Mouse (Mus musculus) megakaryocyte-erythroid progenitor cell, adult 5-6 weeks (primary cell): ENCODE measurements at regions not wholly inside any gene's neighbourhood (a gene's known extent, or its start where the extent isn't known, plus 50 kb on each side); places are given as distances from the start of the nearest gene placed in this dataset.

ENCODE experiments used
- ATAC-seq: replicated peaks from 2 replicates; pipeline ENCODE4 v1.8.0; 2016; ENCODE audit warnings: mild to moderate bottlenecking, inconsistent platforms; ENCODE audit not compliant: severe bottlenecking, poor library complexity, low FRiP score, low TSS enrichment

DNA sequence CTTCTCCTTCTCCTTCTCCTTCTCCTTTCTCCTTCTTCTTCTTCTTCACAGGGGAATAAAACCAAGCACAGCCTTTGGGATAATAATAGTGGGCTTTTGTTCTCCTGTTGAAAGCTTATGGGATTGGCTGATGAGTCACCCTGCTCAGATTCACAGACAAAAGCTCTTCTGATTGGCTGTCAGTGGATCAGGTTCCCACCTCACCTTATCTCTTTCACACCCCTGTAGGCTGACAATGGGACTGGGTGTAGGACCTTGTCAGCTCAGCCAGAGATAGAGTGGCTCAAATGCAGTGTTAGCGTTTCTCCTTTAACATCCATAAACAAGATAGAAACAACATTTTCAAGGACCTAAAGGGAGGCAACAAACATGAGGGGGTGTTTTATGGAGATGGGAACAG, 263.9 kb downstream of the Ndfip2 start:
- no peak for ATAC-seq

DNA sequence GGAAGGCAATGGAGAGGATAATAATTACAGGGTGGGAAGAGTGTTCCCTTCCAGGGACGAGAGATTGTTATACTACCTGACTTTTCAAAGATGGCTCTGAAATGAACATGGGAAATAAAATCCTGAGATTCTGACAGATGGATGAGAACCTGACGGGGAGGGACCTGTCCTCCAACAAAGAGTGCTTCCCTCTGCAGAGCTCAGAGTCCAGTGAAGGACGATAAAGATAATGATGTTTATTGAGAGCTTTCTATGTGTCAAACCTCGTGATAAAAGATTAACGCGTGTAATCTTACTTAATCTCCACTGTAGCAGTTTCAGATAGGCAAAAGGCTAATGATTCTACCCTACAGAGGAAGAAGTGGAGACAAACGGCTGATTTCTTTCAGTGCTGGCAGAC, 260.3 kb downstream of the Ndfip2 start:
- ATAC-seq: no peak

DNA sequence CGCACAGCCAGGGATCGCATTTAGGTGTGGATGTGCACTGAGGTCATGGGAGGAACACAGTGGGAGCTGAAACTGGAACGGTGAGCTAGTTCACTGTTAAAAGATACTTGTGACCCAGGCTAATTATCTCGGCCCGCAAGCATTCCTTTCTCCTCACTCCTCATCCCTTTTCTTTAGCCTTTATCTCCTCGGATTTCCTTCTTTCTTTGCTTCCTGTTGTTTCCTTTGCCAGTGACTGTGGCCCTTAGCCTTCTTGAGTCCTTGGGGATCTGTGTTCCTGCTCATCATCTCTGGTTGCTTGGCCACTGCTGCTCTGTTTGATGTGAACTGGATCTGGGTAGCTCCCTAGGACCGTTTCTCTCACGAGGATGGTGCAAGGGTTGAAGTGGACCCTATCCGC, 256.0 kb downstream of the Ndfip2 start:
- no peak for ATAC-seq

DNA sequence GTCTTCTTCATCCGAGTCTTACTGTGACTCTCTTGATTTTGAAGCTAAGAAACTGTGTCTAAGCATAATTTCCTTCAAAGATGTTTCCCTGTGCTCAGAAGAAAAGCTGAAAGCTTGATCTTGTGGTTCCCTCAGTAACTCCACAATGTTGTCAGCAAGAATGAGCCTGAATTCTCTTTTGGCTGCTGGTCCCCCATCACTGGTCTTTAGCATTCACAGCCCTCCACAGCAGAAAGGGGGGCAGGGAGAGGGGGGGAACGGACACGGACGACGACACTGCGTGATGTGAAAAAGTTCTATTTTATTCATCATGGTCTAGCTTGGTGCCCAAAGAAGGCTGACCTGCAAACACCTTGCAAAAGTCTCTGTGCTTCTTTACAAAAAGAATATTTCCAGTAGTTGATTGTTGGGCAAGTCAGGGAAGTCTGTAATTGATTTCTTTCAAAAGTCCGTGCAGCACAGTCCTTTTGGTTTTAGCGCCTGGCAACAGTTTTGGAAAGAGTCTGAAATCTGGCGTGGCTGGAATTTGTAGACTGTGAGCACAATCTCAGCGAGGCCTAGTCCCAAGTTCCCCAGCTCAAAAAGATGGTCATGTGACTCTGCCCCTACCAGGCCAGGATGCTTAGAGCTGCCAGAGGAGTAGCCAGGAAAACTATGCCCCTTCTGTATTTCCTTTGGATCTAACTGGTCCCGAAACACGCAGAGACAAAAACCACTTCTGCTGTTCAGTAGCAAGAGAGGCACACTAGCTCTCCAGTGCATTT, 254.7 kb downstream of the Ndfip2 start:
- ATAC-seq: no peak

DNA sequence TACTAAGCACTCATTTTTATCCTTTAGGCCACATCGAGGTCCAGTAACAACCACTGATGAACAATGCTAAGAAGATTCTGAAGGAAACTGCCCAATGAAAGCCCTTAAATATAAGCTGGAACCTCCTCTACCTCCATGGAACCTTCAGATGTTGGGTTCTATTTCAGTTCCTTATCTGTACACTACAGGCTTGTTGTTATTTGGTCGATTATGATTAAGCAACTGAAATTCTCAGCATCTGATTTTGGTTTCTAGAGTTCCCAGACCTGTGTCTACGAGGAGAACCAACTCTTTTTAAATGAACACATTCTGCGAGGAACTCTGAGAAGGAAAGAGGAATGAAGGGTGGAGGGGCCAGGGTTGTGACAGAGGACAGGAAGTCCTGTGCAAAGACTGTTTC, 253.5 kb downstream of the Ndfip2 start:
- no peak for ATAC-seq

DNA sequence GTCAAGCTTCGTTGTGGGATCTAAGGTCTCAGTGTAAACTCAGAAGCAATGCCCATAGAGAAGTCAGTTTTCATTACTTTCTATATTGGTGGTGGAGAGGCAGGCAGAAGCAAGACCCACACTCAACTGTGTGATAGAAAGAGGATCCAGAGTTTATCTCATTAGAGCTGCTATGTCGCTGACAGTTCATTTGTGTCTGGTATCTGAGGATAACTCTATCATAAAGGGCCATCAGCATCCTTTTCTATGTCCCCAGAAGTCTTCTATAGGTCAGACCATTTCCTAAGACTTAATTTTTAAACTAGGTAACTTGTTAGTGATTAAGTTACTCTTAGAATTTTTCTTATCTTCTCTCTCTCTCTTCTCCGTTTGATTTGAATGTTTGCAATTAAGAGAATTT, 252.8 kb downstream of the Ndfip2 start:
- no peak for ATAC-seq

DNA sequence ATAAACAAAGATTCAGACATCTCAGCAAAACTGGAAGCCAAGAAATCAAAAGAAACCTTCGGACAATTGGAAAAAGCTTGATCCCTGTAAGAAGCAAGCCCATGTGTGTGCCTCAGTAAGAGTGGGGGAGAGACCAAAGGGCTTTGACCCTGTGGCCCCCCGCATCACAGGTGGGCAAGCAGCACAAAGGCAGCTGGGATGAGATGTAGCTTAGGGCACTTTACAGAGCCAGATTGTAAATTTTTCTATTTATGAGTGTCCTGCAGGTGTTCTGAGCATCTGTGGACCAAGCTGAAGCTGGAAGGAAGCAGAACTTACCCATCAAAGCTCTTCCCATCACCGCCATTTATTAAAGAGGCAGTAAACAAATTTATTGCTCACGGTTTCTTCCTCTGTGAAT, 246.9 kb downstream of the Ndfip2 start:
- ATAC-seq: no peak

DNA sequence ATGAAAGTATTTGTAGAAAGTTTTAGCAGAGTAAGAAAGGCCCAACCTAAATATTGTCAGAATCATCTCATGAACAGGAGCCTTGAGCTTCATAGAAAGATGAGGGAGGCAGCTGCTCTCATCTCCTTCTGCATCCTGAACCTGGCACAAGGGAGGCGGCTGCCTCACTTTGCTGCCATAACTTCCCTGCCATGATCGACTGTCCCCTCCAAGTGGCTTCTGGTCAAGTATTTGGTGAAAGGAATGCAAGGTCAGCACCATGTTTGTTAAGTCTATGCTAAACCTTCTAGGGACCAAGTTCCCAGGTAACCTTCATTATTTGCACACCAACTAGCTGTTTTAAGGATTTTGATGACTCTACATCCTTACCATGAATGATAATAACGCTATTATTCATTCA, 246.0 kb downstream of the Ndfip2 start:
- ATAC-seq: no peak

DNA sequence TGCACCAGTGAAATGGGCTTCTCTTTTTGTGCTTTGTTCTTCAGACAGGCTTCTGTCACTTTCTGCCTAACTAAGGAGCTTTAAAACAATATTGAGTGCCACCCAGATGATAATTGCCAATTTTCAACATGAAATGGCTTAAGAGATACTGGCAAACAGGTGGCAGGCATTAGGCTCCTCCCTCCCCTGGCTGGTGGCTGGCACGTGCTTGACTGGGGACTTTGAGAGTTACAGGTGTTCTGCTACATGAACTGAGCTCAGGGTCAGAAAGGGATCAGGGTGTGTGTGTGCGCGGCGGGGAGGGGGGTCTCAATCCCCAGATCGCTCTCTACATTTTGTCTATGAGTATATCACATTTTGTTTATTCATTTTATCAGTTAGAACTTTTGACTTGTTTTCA, 245.4 kb downstream of the Ndfip2 start:
- ATAC-seq: no peak

DNA sequence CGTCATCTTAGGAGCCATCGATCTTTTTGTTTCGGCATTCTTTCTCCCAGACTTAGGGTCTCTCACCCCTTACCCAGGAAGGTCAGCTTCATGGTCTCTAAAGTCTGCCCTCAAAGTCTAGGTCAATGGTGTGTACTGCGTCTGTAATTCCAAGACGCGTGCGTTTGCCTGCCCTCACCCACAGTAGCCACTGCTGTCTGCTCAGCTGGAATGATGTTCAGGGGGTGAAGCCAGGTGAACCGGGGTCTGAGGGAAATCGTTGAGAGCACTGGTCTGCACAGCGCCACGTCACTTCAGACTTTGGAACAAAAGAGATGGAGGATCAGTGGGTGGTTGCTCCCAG, 244.2 kb downstream of the Ndfip2 start:
- ATAC-seq: no peak

DNA sequence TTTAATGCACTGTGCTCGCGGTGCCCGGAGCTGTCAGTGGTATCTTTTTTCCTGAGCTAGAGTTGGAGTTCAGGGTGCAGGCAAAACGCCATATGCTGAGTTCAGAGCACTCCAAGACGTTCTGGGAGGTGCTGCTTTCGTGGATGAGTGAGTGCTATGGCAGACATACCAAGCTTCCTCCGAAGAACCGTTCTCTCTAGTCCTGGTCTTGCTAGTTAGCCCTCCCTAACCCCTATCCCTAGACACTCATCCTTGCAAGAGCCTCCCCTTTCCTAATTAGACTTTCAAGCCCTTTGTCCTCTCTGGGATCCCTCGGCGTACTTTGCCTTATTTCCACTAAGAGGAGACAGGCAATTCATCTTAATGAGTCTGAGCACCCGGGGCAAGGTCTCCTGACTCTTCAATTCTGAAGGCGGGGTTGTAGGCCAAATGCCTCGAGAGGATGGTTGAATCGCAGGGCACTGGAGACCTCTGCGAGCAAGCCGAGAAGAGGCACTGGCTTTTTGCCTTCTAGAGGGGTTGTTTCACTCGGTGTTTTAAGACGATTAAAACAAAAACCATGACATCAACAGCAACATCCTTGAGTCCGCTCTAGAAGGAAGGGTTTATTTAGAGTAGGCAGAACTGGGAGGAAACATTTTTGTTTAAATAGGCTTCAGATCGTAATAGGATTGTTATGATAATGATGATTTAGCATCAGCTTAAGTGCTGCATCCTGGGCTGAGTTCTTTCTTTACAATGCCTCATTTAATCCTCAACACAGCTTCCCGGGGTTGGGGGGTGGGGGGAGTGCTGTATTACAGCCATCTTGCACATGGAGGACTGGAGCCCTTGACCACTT, 243.6 kb downstream of the Ndfip2 start:
- no peak for ATAC-seq

DNA sequence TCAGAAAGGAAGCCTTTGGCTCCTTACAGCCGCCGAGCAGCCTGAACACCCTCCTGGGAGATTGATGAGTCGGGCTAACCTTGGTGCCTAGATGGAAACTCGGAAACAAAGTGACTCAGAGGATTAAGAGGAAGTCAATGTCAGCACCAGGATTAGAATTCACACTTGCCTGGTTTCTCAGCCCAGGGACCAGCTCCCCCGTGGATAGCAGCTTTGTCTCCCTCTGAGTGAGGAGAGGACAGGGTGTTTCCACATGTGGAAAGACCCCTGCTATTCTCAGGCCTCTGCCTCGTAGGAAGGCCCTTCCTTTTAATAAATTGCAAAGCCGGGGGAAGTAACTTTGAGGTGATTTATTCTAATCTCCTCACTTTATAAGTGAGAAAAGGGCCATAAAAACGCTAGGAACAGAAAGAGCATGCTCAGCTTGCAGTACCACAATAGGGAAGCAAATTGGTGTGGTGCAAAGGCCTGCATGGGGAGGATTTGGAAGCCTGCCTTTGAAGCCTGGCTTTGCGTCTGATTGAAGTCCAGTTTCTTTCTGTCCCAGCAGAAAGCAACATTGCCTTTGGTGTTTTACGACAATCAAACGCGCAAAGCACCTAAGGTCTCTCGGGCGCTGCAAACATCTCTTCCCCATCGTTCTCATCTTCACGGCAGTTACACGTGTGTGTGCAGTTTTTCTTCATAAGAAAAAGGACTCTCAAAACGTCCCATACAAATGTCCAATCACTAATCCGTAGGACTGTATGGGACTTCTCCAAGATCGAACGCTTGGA, 242.8 kb downstream of the Ndfip2 start:
- no peak for ATAC-seq

DNA sequence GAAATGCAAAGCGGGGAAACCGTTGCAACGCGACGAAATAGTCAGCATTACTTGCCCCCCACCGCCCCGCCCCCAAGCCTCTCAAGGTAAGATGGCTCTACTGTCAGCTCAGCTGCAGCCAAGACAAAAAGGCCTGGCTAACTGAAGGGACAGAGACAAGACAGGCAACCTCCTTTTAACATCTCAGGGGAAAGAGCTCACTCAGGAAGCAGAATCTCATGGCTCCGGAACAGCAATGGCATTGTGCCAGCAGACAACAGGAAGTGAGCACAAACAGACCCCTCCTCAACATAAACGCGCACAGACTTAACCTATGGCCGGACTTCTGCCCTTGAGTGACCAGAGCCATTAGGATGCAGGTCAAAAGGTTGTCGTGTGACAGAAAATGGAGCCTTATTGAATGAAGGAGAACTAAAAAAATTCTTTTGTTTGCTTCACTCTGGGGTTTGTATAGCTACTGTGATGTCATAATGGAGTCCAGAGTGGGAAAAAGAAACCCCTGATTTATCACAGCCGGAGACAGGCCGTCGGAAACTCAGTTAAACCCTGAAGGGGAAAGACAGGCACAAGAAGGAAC, 241.0 kb downstream of the Ndfip2 start:
- ATAC-seq: peak; percentile 57; the same call in 1 of the 2 replicates

DNA sequence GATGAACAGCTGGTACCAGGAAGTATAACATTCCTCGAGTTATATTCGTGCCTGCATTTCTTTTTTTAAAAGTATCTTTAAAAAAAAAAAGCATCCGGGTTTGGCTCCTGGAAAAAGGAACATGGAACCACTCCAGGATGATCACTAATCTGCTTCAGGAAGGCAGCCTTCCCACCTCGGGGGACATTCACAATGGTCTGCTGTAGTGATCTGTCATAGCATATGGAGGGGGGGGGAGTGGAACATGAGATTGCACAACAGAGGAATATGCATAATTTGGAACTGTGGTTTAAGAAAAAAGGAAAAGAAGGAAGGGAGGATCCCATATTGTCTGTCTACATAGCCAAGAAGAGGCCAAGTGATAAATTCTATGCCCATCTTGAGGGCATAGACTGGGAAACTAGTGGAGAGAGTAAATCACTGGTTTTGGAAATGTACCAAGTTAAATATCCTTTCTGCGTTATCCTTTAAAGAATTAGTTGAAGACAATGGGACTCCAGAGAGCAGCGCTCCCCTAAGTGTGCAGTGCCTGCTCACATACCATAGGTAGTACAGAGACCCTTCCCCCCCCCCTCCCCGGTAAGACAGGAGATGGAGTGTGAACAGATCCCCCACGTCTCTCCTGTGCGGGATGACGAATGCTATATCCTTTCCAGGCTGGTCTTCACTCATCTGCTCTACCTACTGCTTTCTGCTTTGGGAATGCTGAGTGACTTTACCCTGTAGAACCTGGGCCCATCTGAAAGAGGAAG, 240.0 kb downstream of the Ndfip2 start:
- no peak for ATAC-seq

DNA sequence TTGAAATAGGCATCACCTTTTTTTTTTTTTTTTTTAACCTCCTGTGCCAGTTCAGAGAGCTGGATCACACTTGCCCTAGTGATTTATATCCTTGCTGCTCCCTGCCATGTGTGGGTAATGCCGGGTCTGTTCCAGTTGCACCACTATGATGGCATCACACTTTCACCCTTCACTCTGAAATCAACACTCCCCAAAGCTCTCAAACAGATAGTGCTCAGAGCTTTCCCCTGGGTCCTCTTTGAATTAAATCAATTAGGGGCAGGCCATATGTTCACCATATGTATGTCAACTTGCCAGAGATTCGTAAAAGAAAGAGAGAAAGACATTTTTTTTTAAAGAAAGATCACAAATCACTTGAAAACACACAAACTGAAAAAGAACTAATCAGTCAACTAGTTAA, 236.8 kb downstream of the Ndfip2 start:
- no peak for ATAC-seq

DNA sequence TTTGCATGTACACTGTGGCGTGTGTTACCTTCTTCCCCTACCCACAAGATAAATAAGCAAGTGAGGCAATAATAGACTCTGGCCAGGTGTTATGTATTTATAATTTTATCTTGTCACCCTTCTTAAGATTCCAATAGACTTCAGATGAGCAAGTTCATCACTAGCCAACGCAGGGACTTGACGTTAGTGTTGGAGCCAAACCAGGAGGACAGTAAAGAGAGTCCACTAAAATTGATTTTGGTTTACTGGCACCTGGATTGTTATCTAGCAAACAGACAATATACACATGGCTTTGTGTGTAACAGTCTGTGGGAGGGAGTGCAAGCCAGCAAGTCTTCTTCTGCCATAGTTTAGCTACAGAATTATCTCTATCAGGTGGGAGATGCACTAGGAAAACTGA, 236.0 kb downstream of the Ndfip2 start:
- no peak for ATAC-seq

DNA sequence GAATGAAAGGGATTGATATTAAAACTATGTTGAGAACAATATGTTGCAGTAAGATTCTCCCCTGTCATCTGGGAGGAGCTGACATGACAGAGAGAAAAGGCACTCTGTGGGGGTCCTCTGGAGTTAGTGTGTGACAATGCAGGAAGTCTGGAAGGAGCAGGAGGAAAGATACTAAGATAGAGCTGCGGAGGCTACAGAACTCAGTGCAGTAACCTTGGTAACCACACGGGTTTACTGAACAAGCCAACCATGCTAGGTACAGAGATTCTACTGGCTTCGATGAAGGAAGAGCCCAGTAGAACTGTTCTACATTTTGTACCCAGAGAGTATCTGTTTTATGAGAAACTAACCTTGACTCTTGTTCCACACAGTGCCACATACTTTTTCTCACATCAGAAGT, 231.8 kb downstream of the Ndfip2 start:
- ATAC-seq: no peak

DNA sequence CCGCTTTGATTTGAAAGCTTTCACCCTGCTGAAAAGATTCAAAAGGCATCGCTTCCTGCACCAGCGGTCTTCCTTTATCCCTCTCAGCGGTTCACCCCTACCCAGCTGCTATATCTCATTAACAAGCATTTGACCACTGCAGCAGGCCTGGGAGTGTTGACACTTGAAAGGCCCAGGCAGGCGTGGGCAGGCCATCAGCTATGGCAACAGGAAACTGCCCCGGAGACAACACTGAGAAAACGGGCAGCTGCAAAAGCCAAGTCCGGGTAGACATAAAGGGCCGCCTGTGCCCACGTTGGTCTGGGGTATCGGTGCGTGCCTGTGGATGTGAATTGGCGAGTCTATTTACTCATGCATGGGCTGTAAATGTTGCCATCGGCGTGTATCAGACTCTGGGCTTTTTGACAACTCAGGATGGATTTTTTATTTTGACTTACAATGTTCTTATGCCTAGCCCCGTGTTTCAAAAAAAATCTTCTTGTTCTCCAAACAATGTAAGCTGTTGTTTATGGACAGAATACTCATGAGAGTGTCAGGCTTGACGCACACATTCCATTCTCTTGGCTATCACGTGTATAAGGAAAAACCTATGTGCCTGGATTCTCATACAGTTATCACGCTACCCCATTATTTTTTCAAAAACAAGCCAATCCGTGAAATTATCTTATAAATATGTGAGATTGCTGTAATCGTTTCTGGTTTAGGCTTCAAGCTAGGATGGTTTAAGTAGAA, 225.1 kb downstream of the Ndfip2 start:
- peak; percentile 62 for ATAC-seq
